ENCODE assay signal across 30 mouse cellular contexts in genomic region chr17:40767120-40767519, GRCm38 (mm10). TPM values are rescaled to one million over a fixed set of nuclear protein-coding genes. Genes with fewer than 3 reads are reported as not detected.
"Had no signal": no experiment of that assay in that cellular context is flagged by ENCODE, and none has a peak within 500 bp of the region (broad histone marks: within the 10 kb centered on the region; RNA-seq: fewer than 3 reads in every experiment).

No protein-coding gene starts in this region.

- H3K9ac ChIP-seq: liver, embryonic 15.5 days; lung, embryonic 15.5 days; midbrain, embryonic 12.5 days; neural tube, embryonic 13.5 days; neural tube, embryonic 15.5 days had no signal

- H3K9me3 ChIP-seq: liver, embryonic 15.5 days; lung, embryonic 15.5 days; megakaryocyte, embryonic 14.5 days; midbrain, embryonic 10.5 days; midbrain, embryonic 12.5 days; neural tube, embryonic 13.5 days; neural tube, embryonic 15.5 days had no signal

- H3K36me3 ChIP-seq: liver, embryonic 15.5 days; lung, embryonic 15.5 days; midbrain, embryonic 10.5 days; midbrain, embryonic 12.5 days; neural tube, embryonic 13.5 days; neural tube, embryonic 15.5 days had no signal

- H3K4me3 ChIP-seq: liver, embryonic 15.5 days; lung, embryonic 15.5 days; megakaryocyte, embryonic 14.5 days; midbrain, embryonic 10.5 days; midbrain, embryonic 12.5 days; myocyte; neural tube, embryonic 13.5 days; neural tube, embryonic 15.5 days had no signal

- H3K27me3 ChIP-seq: liver, embryonic 15.5 days; lung, embryonic 15.5 days; megakaryocyte, embryonic 14.5 days; midbrain, embryonic 12.5 days; neural tube, embryonic 13.5 days; neural tube, embryonic 15.5 days had no signal

- H3K27ac ChIP-seq: liver, embryonic 15.5 days; lung, embryonic 15.5 days; macrophage; midbrain, embryonic 10.5 days; midbrain, embryonic 12.5 days; neural tube, embryonic 13.5 days; neural tube, embryonic 15.5 days had no signal

- DNase-seq: lung, adult 2 months; lung, postnatal 14 days; lung, postnatal 36 days; midbrain, embryonic 14.5 days; retina, postnatal 1 day; right cerebral cortex, adult 18-20 months; right cerebral cortex, postnatal 25 days; right cerebral cortex, postnatal 4 days; thymus, adult 18-20 months; thymus, postnatal 14 days; thymus, postnatal 36 days had no signal

- H3K4me1 ChIP-seq: liver, embryonic 15.5 days; lung, embryonic 15.5 days; midbrain, embryonic 10.5 days; midbrain, embryonic 12.5 days; neural tube, embryonic 13.5 days; neural tube, embryonic 15.5 days had no signal

- ATAC-seq: lung, postnatal 0 days; midbrain, embryonic 16.5 days had no signal

- H3K4me2 ChIP-seq: liver, embryonic 15.5 days; lung, embryonic 15.5 days; midbrain, embryonic 12.5 days; neural tube, embryonic 13.5 days; neural tube, embryonic 15.5 days had no signal

RNA-seq across cellular contexts. Expression of gene Crisp2, which starts 39.7 kb away (rescaled TPM):
- polyA plus RNA-seq: liver, adult 2 months; lung, adult 2 months; lung, embryonic 15.5 days; macrophage; midbrain, embryonic 10.5 days; midbrain, embryonic 12.5 days; midbrain, embryonic 14.5 days; midbrain, embryonic 16.5 days; myocyte; neural tube, embryonic 11.5 days; neural tube, embryonic 13.5 days; neural tube, embryonic 15.5 days; small intestine, adult 2 months; spleen, adult 2 months; stomach, embryonic 14.5 days; stomach, embryonic 16.5 days; thymus, postnatal 0 days had no signal

RNA-seq across cellular contexts. Expression of gene Esp1, which starts 40.2 kb away (rescaled TPM):
- total RNA-seq: liver, adult 2 months; megakaryocyte progenitor cell, adult 5-6 weeks had no signal
- polyA plus RNA-seq: liver, adult 2 months; liver, embryonic 15.5 days; lung, adult 2 months; lung, embryonic 15.5 days; lung, postnatal 0 days; macrophage; midbrain, embryonic 10.5 days; midbrain, embryonic 12.5 days; midbrain, embryonic 14.5 days; midbrain, embryonic 16.5 days; myocyte; neural tube, embryonic 11.5 days; neural tube, embryonic 13.5 days; neural tube, embryonic 15.5 days; small intestine, adult 2 months; spleen, adult 2 months; stomach, embryonic 14.5 days; stomach, embryonic 16.5 days; thymus, postnatal 0 days had no signal

RNA-seq across cellular contexts. Expression of gene Rhag, which starts 43.8 kb away (rescaled TPM):
- total RNA-seq: liver, adult 2 months had no signal
- polyA plus RNA-seq: liver, adult 2 months; lung, adult 2 months; macrophage; myocyte; small intestine, adult 2 months had no signal
